Mouse (Mus musculus) lung, postnatal 0 days (tissue): ENCODE results near the gene Efcc1.

Experiments used
- CTCF ChIP-seq: IDR thresholded peaks from 2 replicates; pipeline ENCODE4 v1.5.1; 2016; ENCODE audit warnings: antibody characterized with exemption, mild to moderate bottlenecking
- EP300 ChIP-seq: IDR thresholded peaks from 2 replicates; pipeline ENCODE4 v1.6.1; 2016; ENCODE audit warnings: antibody characterized with exemption, mild to moderate bottlenecking, control low read depth

GRCm38 (mm10) chr6:87725267-87725912 is 5.3 kb upstream of the Efcc1 start:
- TF ChIP-seq CTCF (no peak), EP300 (no peak)
